Comparison of ENCODE assay signal across 25 mouse cellular contexts in the genomic region with DNA sequence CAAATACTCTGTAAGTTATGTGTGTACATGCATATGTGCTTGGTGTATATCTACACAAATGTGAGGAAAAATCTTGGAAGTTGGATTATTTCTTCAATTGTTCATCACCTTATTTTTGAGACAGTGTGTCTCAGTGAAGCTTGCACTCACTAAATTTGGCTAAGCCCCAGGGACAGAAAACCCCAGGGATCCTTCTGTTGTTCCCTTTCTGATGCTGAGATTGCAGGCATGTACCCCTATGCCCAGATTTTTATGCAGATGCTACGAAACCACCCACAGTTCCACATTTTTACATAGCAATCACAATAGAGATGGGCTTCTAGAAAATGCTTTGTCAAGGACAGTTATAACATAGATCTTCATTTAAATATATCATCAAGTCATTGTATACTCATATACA.
A peak's percentile ranks its signal among the peaks of the same experiment; 100 is the strongest.
DNase-seq lines count a peak whose midpoint lies in the region; ATAC-seq and TF ChIP-seq lines count a peak whose summit lies in the region.
"Had no signal": no experiment of that assay in that cellular context is flagged by ENCODE, and none has a peak within 500 bp of the region (broad histone marks: within the 10 kb centered on the region; RNA-seq: fewer than 3 reads in every experiment).

No protein-coding gene starts in this region.

- no peaks in the 10 kb centered on the region for H3K4me1 ChIP-seq in forebrain, embryonic 12.5 days
- no peaks in the 10 kb centered on the region for H3K4me1 ChIP-seq in hindbrain, postnatal 0 days (ENCODE audit: insufficient read depth, low read length)
- no peaks in the 10 kb centered on the region for H3K4me1 ChIP-seq in neural tube, embryonic 15.5 days
- H3K4me1 ChIP-seq: embryonic facial prominence, embryonic 12.5 days; embryonic facial prominence, embryonic 15.5 days; forebrain, embryonic 15.5 days; heart, embryonic 10.5 days; heart, embryonic 13.5 days; hindbrain, embryonic 15.5 days had no signal

- ATAC-seq in forebrain, embryonic 12.5 days (ENCODE audit: low FRiP score): no peak
- no peak for ATAC-seq in hindbrain, postnatal 0 days
- no peak for ATAC-seq in neural tube, embryonic 15.5 days (ENCODE audit: low FRiP score)
- ATAC-seq: CD4-positive, CD25-positive, alpha-beta regulatory T cell, adult 4 months; forebrain, embryonic 15.5 days had no signal

- no peak overlapping the region for H3K9ac ChIP-seq in forebrain, embryonic 12.5 days
- H3K9ac ChIP-seq in hindbrain, postnatal 0 days (replicated peaks; ENCODE audit: low read length): no peak overlapping the region
- no peak overlapping the region for H3K9ac ChIP-seq in neural tube, embryonic 15.5 days (replicated peaks)
- H3K9ac ChIP-seq: embryonic facial prominence, embryonic 12.5 days; embryonic facial prominence, embryonic 15.5 days; forebrain, embryonic 15.5 days; heart, embryonic 13.5 days; hindbrain, embryonic 15.5 days had no signal

- 92% methylated on average over 1 of the region's 1 CpGs for WGBS in forebrain, embryonic 12.5 days
- WGBS in hindbrain, postnatal 0 days: 90% methylated on average over 1 of the region's 1 CpGs
- 88% methylated on average over 1 of the region's 1 CpGs for WGBS in neural tube, embryonic 15.5 days

- TF ChIP-seq CTCF in hindbrain, postnatal 0 days (IDR thresholded peaks at IDR 0.05; ENCODE audit: low read depth): no peak

- H3K27me3 ChIP-seq in forebrain, embryonic 12.5 days: no peaks in the 10 kb centered on the region
- H3K27me3 ChIP-seq in hindbrain, postnatal 0 days (ENCODE audit: insufficient read depth, low read length): no peaks in the 10 kb centered on the region
- no peaks in the 10 kb centered on the region for H3K27me3 ChIP-seq in neural tube, embryonic 15.5 days (replicated peaks)
- H3K27me3 ChIP-seq: embryonic facial prominence, embryonic 12.5 days; embryonic facial prominence, embryonic 15.5 days; forebrain, embryonic 15.5 days; heart, embryonic 13.5 days; hindbrain, embryonic 15.5 days had no signal

- no peaks in the 10 kb centered on the region for H3K9me3 ChIP-seq in forebrain, embryonic 12.5 days
- H3K9me3 ChIP-seq in hindbrain, postnatal 0 days (ENCODE audit: low read length): no peaks in the 10 kb centered on the region
- H3K9me3 ChIP-seq in neural tube, embryonic 15.5 days (replicated peaks): no peaks in the 10 kb centered on the region
- H3K9me3 ChIP-seq: embryonic facial prominence, embryonic 12.5 days; embryonic facial prominence, embryonic 15.5 days; forebrain, embryonic 15.5 days; heart, embryonic 10.5 days; heart, embryonic 13.5 days; hindbrain, embryonic 15.5 days had no signal

- H3K27ac ChIP-seq in forebrain, embryonic 12.5 days: no peak overlapping the region
- no peak overlapping the region for H3K27ac ChIP-seq in hindbrain, postnatal 0 days
- H3K27ac ChIP-seq in neural tube, embryonic 15.5 days (replicated peaks): no peak overlapping the region
- H3K27ac ChIP-seq: embryonic facial prominence, embryonic 12.5 days; embryonic facial prominence, embryonic 15.5 days; forebrain, embryonic 15.5 days; heart, adult 2 months; heart, embryonic 10.5 days; heart, embryonic 13.5 days; hindbrain, embryonic 15.5 days had no signal

- no peaks in the 10 kb centered on the region for H3K36me3 ChIP-seq in forebrain, embryonic 12.5 days (replicated peaks)
- no peaks in the 10 kb centered on the region for H3K36me3 ChIP-seq in hindbrain, postnatal 0 days (ENCODE audit: insufficient read depth, low read length)
- H3K36me3 ChIP-seq in neural tube, embryonic 15.5 days: no peaks in the 10 kb centered on the region
- H3K36me3 ChIP-seq: embryonic facial prominence, embryonic 12.5 days; embryonic facial prominence, embryonic 15.5 days; forebrain, embryonic 15.5 days; heart, embryonic 10.5 days; heart, embryonic 13.5 days; hindbrain, embryonic 15.5 days had no signal

- H3K4me3 ChIP-seq in forebrain, embryonic 12.5 days (replicated peaks): no peak overlapping the region
- H3K4me3 ChIP-seq in hindbrain, postnatal 0 days (ENCODE audit: low read length): no peak overlapping the region
- H3K4me3 ChIP-seq in neural tube, embryonic 15.5 days (replicated peaks): no peak overlapping the region
- H3K4me3 ChIP-seq: embryonic facial prominence, embryonic 12.5 days; embryonic facial prominence, embryonic 15.5 days; forebrain, embryonic 15.5 days; heart, adult 2 months; heart, embryonic 10.5 days; heart, embryonic 13.5 days; hindbrain, embryonic 15.5 days had no signal

- DNase-seq in brain, adult 2 months (ENCODE audit: low read depth, low spot score): peak; percentile 23
- DNase-seq in layer of hippocampus, adult 11-12 months (ENCODE audit: low spot score): peak; percentile 44
- peak; percentile 14 to 25 for DNase-seq in layer of hippocampus, adult 8-10 months (ENCODE audit: low spot score in 2 of 2)
- DNase-seq in layer of hippocampus, postnatal 10 days (ENCODE audit: low spot score in 2 of 2): peak; percentile 15 to 19
- DNase-seq in hindbrain, postnatal 0 days (ENCODE audit: low spot score): no peak
- DNase-seq in urinary bladder, adult 2 months (ENCODE audit: low spot score): no peak
- DNase-seq: adrenal gland, adult 2 months; adrenal gland, postnatal 14 days; cerebellum, adult 18-20 months; cerebellum, adult 9-10 months; cerebellum, postnatal 25 days; gastrocnemius, postnatal 10 days; gastrocnemius, postnatal 36 days; heart, adult 2 months; heart, postnatal 14 days; heart, postnatal 4 days had no signal

- no peak overlapping the region for H3K4me2 ChIP-seq in forebrain, embryonic 12.5 days
- no peak overlapping the region for H3K4me2 ChIP-seq in hindbrain, postnatal 0 days (ENCODE audit: low read depth, low read length)
- no peak overlapping the region for H3K4me2 ChIP-seq in neural tube, embryonic 15.5 days
- H3K4me2 ChIP-seq: embryonic facial prominence, embryonic 12.5 days; embryonic facial prominence, embryonic 15.5 days; forebrain, embryonic 15.5 days; heart, embryonic 13.5 days; hindbrain, embryonic 15.5 days had no signal

Comparison
In these comparisons a context has a peak if more than half of its experiments do, and no peak if none do; other contexts are left out.
1. DNase-seq: peak in brain, adult 2 months (single experiment), layer of hippocampus, adult 11-12 months (single experiment), layer of hippocampus, adult 8-10 months (2 of 2) and layer of hippocampus, postnatal 10 days (2 of 2); none in hindbrain, postnatal 0 days (single experiment) and urinary bladder, adult 2 months (single experiment).